Mouse (Mus musculus) CD8-positive naive resting alpha-beta T cell, adult 2 months (primary cell): ENCODE measurements around the gene Rbbp6.

ENCODE experiments used
- DNase-seq, 2 experiments: peaks; one replicate each; pipeline ENCODE4 v3.0.0; 2022; ENCODE audit warnings: low read depth in 2 of 2, low spot score in 2 of 2

Gene Rbbp6

GRCm38 (mm10) chr7:123039302-123039701 is 73.8 kb downstream of the Rbbp6 start:
- DNase-seq: no peak

- DNase-seq: no peak
These were observed 79.7 kb downstream of the Rbbp6 start for GRCm38 (mm10) chr7:123045146-123045545.

- DNase-seq: no peak
These were observed 81.1 kb downstream of the Rbbp6 start for GRCm38 (mm10) chr7:123046473-123047091.
